In genomic region chr3:52125421-52125820, GRCm38 (mm10) we compare ENCODE assay signal across 27 mouse cellular contexts. TPM values are rescaled to one million over a fixed set of nuclear protein-coding genes. Genes with fewer than 3 reads are reported as not detected.
A peak's percentile ranks its signal among the peaks of the same experiment; 100 is the strongest.
DNase-seq lines count a peak whose midpoint lies in the region; ATAC-seq and TF ChIP-seq lines count a peak whose summit lies in the region.
"Had no signal": no experiment of that assay in that cellular context is flagged by ENCODE, and none has a peak within 500 bp of the region (broad histone marks: within the 10 kb centered on the region; RNA-seq: fewer than 3 reads in every experiment).

No protein-coding gene starts in this region.

- no peak overlapping the region for H3K9ac ChIP-seq in forebrain, postnatal 0 days
- no peak overlapping the region for H3K9ac ChIP-seq in forebrain, embryonic 13.5 days
- H3K9ac ChIP-seq: heart, embryonic 13.5 days; hindbrain, embryonic 14.5 days had no signal

- intact Hi-C loops in left cerebral cortex, postnatal 4 days (cut with DNase I), result no loop called here

- no peak overlapping the region for H3K27ac ChIP-seq in forebrain, postnatal 0 days (ENCODE audit: low read depth, low read length)
- no peak overlapping the region for H3K27ac ChIP-seq in forebrain, embryonic 13.5 days
- H3K27ac ChIP-seq: forebrain, embryonic 10.5 days; heart, adult 2 months; heart, embryonic 10.5 days; heart, embryonic 13.5 days; hindbrain, embryonic 14.5 days; hindbrain, postnatal 0 days had no signal

- H3K4me3 ChIP-seq in forebrain, postnatal 0 days (ENCODE audit: low read depth, low read length), result no peak overlapping the region
- H3K4me3 ChIP-seq in forebrain, embryonic 13.5 days, result no peak overlapping the region
- H3K4me3 ChIP-seq: forebrain, embryonic 10.5 days; heart, adult 2 months; heart, embryonic 10.5 days; heart, embryonic 13.5 days had no signal

- WGBS in forebrain, postnatal 0 days, result 75% methylated on average over 3 of the region's 3 CpGs
- 83% methylated on average over 3 of the region's 3 CpGs for WGBS in forebrain, embryonic 13.5 days

- TF ChIP-seq CTCF in forebrain, postnatal 0 days (IDR thresholded peaks at IDR 0.05; ENCODE audit: low read depth), result no peak
- TF ChIP-seq CTCF in brain, embryonic 14.5 days (IDR thresholded peaks at IDR 0.05; ENCODE audit: borderline replicate concordance, extremely low read depth, insufficient read depth, insufficient read length), result no peak

- no peak for TF ChIP-seq POLR2A in brain, embryonic 14.5 days (IDR thresholded peaks at IDR 0.05; ENCODE audit: borderline replicate concordance, extremely low read depth, insufficient read depth, insufficient read length, poor library complexity, severe bottlenecking)

- no peaks in the 10 kb centered on the region for H3K27me3 ChIP-seq in forebrain, postnatal 0 days (ENCODE audit: insufficient read depth, low read length)
- no peaks in the 10 kb centered on the region for H3K27me3 ChIP-seq in forebrain, embryonic 13.5 days
- H3K27me3 ChIP-seq: CH12.LX; heart, embryonic 13.5 days had no signal

- ATAC-seq in forebrain, postnatal 0 days, result 0 out of 2 replicates have a peak, but pooled peaks have one; percentile 29
- ATAC-seq in forebrain, embryonic 13.5 days, result no peak
- ATAC-seq: forebrain, embryonic 16.5 days; hindbrain, postnatal 0 days; inflammation-experienced regulatory T-cells, adult 6 months; intestine, embryonic 16.5 days had no signal

- no peaks in the 10 kb centered on the region for H3K9me3 ChIP-seq in forebrain, postnatal 0 days (ENCODE audit: low read length)
- no peaks in the 10 kb centered on the region for H3K9me3 ChIP-seq in forebrain, embryonic 13.5 days (replicated peaks)
- H3K9me3 ChIP-seq: forebrain, embryonic 10.5 days; heart, embryonic 10.5 days; heart, embryonic 13.5 days had no signal

- peak; percentile 33 for DNase-seq in forebrain, postnatal 0 days
- DNase-seq in layer of hippocampus, adult 18-20 months (ENCODE audit: low spot score in 2 of 2), result peak; percentile 16 to 50
- DNase-seq in layer of hippocampus, postnatal 25 days (ENCODE audit: extremely low spot score in 1 of 2, low spot score in 1 of 2), result no peak
- peak; percentile 15 for DNase-seq in left cerebral cortex, adult 11 months (ENCODE audit: low spot score)
- no peak for DNase-seq in left cerebral cortex, postnatal 4 days
- peak; percentile 36 for DNase-seq in brain, embryonic 14.5 days (ENCODE audit: low read depth)
- DNase-seq: adrenal gland, adult 2 months; adrenal gland, postnatal 14 days; B cell, adult 2 months; cerebellum, adult 18-20 months; cerebellum, adult 9-10 months; cerebellum, postnatal 14 days; gastrocnemius, postnatal 25 days; heart, adult 2 months; heart, postnatal 14 days; heart, postnatal 4 days had no signal

- no peaks in the 10 kb centered on the region for H3K4me1 ChIP-seq in forebrain, postnatal 0 days (ENCODE audit: insufficient read depth)
- H3K4me1 ChIP-seq in forebrain, embryonic 13.5 days, result 0 out of 2 replicates have a peak, but pooled peaks cover 6% of the 10 kb centered on the region
- H3K4me1 ChIP-seq: forebrain, embryonic 10.5 days had no signal

- no peak overlapping the region for H3K4me2 ChIP-seq in forebrain, postnatal 0 days (ENCODE audit: low read depth)
- no peak overlapping the region for H3K4me2 ChIP-seq in forebrain, embryonic 13.5 days
- H3K4me2 ChIP-seq: heart, embryonic 13.5 days; hindbrain, embryonic 14.5 days had no signal

- H3K36me3 ChIP-seq in forebrain, postnatal 0 days (ENCODE audit: insufficient read depth), result no peaks in the 10 kb centered on the region
- no peaks in the 10 kb centered on the region for H3K36me3 ChIP-seq in forebrain, embryonic 13.5 days (ENCODE audit: poor library complexity, severe bottlenecking)
- H3K36me3 ChIP-seq: forebrain, embryonic 10.5 days; G1E; heart, embryonic 10.5 days; heart, embryonic 13.5 days had no signal

RNA-seq across cellular contexts. Expression of gene Maml3, which starts 20.5 kb away (rescaled TPM):
- 8.4 and 14.9 TPM in 2 replicates for total RNA-seq in forebrain, postnatal 0 days (2014; rRNA removed)
- 1.8 and 3.1 TPM in 2 replicates for polyA plus RNA-seq in forebrain, postnatal 0 days (2015; fragmentation: Nextera tagmentation; extraction: Ambion mirVana)
- polyA plus RNA-seq in forebrain, embryonic 13.5 days (2015; fragmentation: Nextera tagmentation; extraction: Ambion mirVana), result 5.4 and 6.5 TPM in 2 replicates
- total RNA-seq in layer of hippocampus, adult 18-20 months (2021), result 1 to 10 TPM; 7.8 TPM
- 10 to 100 TPM in 1 of 2 experiments, 1 to 10 TPM in 1; 7.3 to 10.0 TPM for total RNA-seq in layer of hippocampus, postnatal 25 days (2021)
- 1 to 10 TPM; 7.4 to 7.5 TPM for total RNA-seq in left cerebral cortex, postnatal 4 days (2021)
- polyA plus RNA-seq in brain, embryonic 14.5 days (2012; rRNA removed), result 5.5 and 12.7 TPM in 2 replicates

Comparison
In these comparisons a context has a peak if more than half of its experiments do, and no peak if none do; other contexts are left out.
1. DNase-seq: peak in forebrain, postnatal 0 days (single experiment), layer of hippocampus, adult 18-20 months (2 of 2), left cerebral cortex, adult 11 months (single experiment) and brain, embryonic 14.5 days (single experiment); none in layer of hippocampus, postnatal 25 days (0 of 2) and left cerebral cortex, postnatal 4 days (single experiment).